Mouse (Mus musculus) forebrain, embryonic 10.5 days (tissue): ENCODE data around the gene Tfap2a. TPM values are rescaled to one million over a fixed set of nuclear protein-coding genes. Genes with fewer than 3 reads are reported as not detected.
A peak's percentile ranks its signal among the peaks of the same experiment; 100 is the strongest.

Source experiments
- DNase-seq: peaks from one replicate; pipeline ENCODE4 v3.0.0-alpha.2; 2017; ENCODE audit warnings: low spot score; ENCODE audit errors: extremely low spot score
- H3K27ac ChIP-seq: fragments of 300-500 bp; sonication (generic); 2 replicates; pipeline ENCODE4 v1.5.1; 2016; ENCODE audit warnings: mild to moderate bottlenecking
- H3K27me3 ChIP-seq: fragments of 300-500 bp; sonication (generic); 2 replicates; pipeline ENCODE4 v1.6.1; 2016; ENCODE audit warnings: mild to moderate bottlenecking; ENCODE audit not compliant: poor library complexity, severe bottlenecking
- H3K36me3 ChIP-seq: fragments of 300-500 bp; sonication (generic); replicated peaks from 2 replicates; pipeline ENCODE4 v1.6.1; 2016; ENCODE audit warnings: mild to moderate bottlenecking, moderate library complexity
- H3K4me1 ChIP-seq: fragments of 300-500 bp; sonication (generic); 2 replicates; pipeline ENCODE4 v1.6.1; 2016
- H3K4me3 ChIP-seq: fragments of 300-500 bp; sonication (generic); 2 replicates; pipeline ENCODE4 v1.5.1; 2016; ENCODE audit warnings: mild to moderate bottlenecking, moderate library complexity
- H3K9me3 ChIP-seq: fragments of 300-500 bp; sonication (generic); 2 replicates; pipeline ENCODE4 v1.6.1; 2016; ENCODE audit warnings: mild to moderate bottlenecking, moderate library complexity
- WGBS: fragments of 180-500 bp; shearing (Covaris S2); methylation state at CpG from one replicate; pipeline ENCODE4 v1.1.7; 2016; 5-methylcytosine and 5-hydroxymethylcytosine counted together
- polyA plus RNA-seq: library from polyadenylated mRNA; unstranded; fragments of >200 nt; fragmentation: Nextera tagmentation; extraction: Ambion mirVana; gene quantifications from 2 replicates; pipeline ENCODE4 v1.2.1, GENCODE M21; 2016

Gene Tfap2a
- polyA plus RNA-seq, 1 experiment from 2014 or later: 5.1 TPM

GRCm38 (mm10) chr13:40731179-40731841, 6.9 kb downstream of the Tfap2a start:
- under 1% methylated on average over 73 of the region's 74 CpGs for WGBS
- H3K4me1 ChIP-seq: peaks cover 62% of the 10 kb centered on the region

GRCm38 (mm10) chr13:40730651-40731178, 7.5 kb downstream of the Tfap2a start:
- no peak for DNase-seq
- Histone ChIP-seq H3K27ac (peak overlapping the region; percentile 92), H3K4me1 (peaks cover 60% of the 10 kb centered on the region), H3K27me3 (peaks cover 98% of the 10 kb centered on the region), H3K9me3 (no peaks in the 10 kb centered on the region), H3K36me3 (no peaks in the 10 kb centered on the region), H3K4me3 (peak overlapping the region; percentile 63)
- under 1% methylated on average over 40 of the region's 41 CpGs for WGBS

More at GRCm38 (mm10) chr13:40731179-40731841, 6.9 kb downstream of the Tfap2a start:
- peak overlapping the region; percentile 63 for H3K4me3 ChIP-seq
- peak; percentile 83 for DNase-seq
- H3K27me3 ChIP-seq: peaks cover 98% of the 10 kb centered on the region
- no peaks in the 10 kb centered on the region for H3K9me3 ChIP-seq
- no peaks in the 10 kb centered on the region for H3K36me3 ChIP-seq
- H3K27ac ChIP-seq: peak overlapping the region; percentile 92

DNA sequence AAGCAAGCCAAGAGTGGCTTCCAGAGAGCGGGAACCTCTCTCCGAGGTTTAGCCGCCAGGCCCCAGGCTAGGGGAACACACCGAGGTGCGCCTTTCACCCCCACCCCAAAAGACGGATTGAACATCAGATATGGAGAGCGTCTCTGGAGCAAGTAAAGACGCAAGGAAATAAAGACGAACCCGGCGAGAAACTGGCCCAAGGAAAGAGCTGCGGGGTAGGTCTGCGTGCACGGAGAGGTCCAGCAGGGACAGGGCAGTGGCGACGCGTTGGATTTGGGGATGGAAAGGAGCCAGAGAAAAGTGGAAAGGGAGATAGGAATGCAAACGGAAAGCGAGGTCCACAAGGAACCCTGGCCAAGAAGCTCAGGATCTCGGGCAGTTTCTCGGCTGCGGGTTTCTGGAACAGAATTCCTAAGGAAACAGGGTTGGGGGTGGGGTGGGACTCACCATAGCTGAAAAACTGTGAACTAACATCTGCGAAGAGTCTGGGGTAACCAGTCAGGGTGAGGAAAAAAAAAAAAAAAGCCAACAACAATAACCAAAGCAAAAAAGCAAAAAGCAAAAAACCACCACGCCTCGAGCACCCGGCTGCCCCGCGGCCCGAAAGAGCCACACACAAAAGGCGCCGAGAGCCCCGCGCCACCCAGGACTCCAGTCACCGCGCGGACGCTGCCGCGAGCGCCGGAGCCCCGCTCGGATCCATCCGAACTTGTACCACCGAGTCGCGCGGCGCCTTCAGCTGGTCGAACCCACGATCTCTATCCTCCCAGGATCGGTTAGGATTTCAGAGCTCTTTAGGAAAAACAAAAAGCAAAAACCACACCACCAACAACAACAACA, 8.4 kb downstream of the Tfap2a start:
- WGBS: under 1% methylated on average over 52 of the region's 52 CpGs
- Histone ChIP-seq H3K27me3 (peaks cover 98% of the 10 kb centered on the region), H3K36me3 (no peaks in the 10 kb centered on the region), H3K27ac (peak overlapping the region; percentile 92), H3K4me3 (peak overlapping the region; percentile 63), H3K4me1 (peaks cover 60% of the 10 kb centered on the region), H3K9me3 (no peaks in the 10 kb centered on the region)
- peak; percentile 58 for DNase-seq

DNA sequence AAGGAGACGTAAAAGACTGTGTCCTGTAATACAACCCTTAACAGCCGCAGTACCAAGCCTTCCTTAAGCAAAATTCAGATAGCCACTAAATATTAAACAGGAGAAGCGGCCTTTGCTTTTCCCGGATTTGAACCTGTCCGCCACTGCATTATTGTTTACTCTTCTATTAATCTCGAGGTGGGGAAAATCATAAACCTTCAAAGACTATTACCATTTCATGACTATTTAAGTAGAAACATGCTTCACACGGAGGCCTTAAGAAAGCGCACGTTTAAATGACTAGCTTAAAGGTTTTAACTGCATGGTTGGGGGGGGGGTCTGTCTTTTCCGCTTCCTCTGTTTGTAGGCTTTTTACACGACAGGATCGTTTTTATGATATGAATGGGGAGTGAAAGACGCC, 9.1 kb downstream of the Tfap2a start:
- Histone ChIP-seq H3K36me3 (no peaks in the 10 kb centered on the region), H3K4me1 (peaks cover 53% of the 10 kb centered on the region), H3K27ac (peak overlapping the region; percentile 92), H3K4me3 (peak overlapping the region; percentile 63), H3K9me3 (no peaks in the 10 kb centered on the region), H3K27me3 (peaks cover 98% of the 10 kb centered on the region)
- DNase-seq: no peak
- under 1% methylated on average over 13 of the region's 13 CpGs for WGBS

- WGBS: under 1% methylated on average over 15 of the region's 15 CpGs
- no peaks in the 10 kb centered on the region for H3K36me3 ChIP-seq
- peaks cover 50% of the 10 kb centered on the region for H3K4me1 ChIP-seq
- H3K4me3 ChIP-seq: peak overlapping the region; percentile 63
- no peaks in the 10 kb centered on the region for H3K9me3 ChIP-seq
- peaks cover 98% of the 10 kb centered on the region for H3K27me3 ChIP-seq
- peak overlapping the region; percentile 92 for H3K27ac ChIP-seq
- no peak for DNase-seq
These were observed 9.6 kb downstream of the Tfap2a start for GRCm38 (mm10) chr13:40728626-40728990.

DNA sequence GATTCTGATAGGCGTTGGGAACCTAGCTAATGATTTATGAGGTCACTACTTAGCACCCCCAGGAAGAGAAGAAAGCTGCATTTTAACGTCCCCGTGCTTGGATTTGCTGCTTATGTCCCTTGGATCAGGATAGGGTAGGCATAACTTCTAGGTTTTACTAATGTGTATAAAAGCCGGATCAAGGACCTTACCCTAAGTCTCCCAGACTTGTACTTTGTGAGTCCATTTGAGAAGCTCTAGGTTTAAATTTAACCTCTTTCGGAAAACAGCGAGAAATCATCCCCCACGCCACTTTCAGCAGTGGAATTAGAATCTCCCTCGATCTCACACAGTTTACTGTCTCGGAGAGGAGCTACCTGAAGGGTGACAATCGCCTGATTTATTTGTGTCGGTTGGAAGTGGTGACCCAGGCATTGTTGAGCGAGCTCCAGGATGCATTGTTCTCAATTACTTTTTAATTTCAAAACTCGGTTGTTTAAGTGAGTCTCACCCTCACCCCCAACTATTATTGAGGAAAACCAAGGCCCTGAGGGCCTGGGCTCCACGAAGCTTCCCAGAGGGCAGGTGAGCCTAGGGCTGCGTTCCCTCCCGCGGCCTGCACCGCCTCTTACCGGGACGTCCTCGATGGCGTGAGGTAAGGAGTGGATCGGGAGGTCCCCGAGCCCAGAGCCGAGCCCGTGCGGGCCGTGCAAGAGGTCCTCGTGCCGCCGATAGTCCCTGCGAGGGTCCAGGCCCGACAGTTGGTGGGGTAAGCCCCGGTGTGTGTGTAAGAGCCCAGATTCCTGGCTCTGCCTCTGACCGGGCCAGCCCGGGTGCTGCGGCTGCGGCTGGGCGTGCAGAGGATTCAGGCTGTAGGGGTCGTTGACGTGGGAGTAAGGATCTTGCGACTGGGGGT, 10.2 kb downstream of the Tfap2a start:
- H3K4me1 ChIP-seq: peaks cover 50% of the 10 kb centered on the region
- H3K9me3 ChIP-seq: no peaks in the 10 kb centered on the region
- peak; percentile 61 for DNase-seq
- peak overlapping the region; percentile 92 for H3K27ac ChIP-seq
- peaks cover 98% of the 10 kb centered on the region for H3K27me3 ChIP-seq
- no peaks in the 10 kb centered on the region for H3K36me3 ChIP-seq
- peak overlapping the region; percentile 63 for H3K4me3 ChIP-seq
- WGBS: 1% methylated on average over 42 of the region's 42 CpGs

DNA sequence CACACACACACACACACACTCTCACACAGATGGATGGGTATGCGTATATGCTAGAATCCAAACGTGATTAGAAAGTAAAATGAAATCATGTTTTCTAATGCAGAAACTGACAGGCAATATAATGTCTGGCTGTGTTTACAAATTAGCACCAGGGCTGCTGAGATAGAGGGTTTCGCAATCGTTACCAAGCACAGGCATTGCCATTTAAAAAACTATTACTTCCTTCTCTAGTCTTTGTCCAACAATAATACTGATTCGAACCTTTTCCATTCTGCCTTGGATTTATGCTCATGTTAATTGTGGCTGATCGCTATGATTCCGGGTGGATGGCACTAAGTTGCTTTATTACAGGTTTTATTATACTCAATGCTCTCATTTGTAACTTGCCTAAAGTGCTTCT, 12.3 kb downstream of the Tfap2a start:
- no peak overlapping the region for H3K27ac ChIP-seq

GRCm38 (mm10) chr13:40723598-40723920, 14.6 kb downstream of the Tfap2a start:
- WGBS: 6% methylated on average over 5 of the region's 5 CpGs
- no peak for DNase-seq
- Histone ChIP-seq H3K27ac (peak overlapping the region; percentile 80), H3K4me3 (peak overlapping the region; percentile 64), H3K4me1 (peaks cover 41% of the 10 kb centered on the region), H3K27me3 (peaks cover 93% of the 10 kb centered on the region), H3K36me3 (no peaks in the 10 kb centered on the region), H3K9me3 (no peaks in the 10 kb centered on the region)

More for the DNA sequence above, 12.3 kb downstream of the Tfap2a start:
- DNase-seq: peak; percentile 14
- Histone ChIP-seq H3K4me3 (peak overlapping the region; percentile 27), H3K9me3 (no peaks in the 10 kb centered on the region), H3K4me1 (peaks cover 44% of the 10 kb centered on the region), H3K27me3 (peaks cover 92% of the 10 kb centered on the region), H3K36me3 (no peaks in the 10 kb centered on the region)
- 14% methylated on average over 7 of the region's 7 CpGs for WGBS

GRCm38 (mm10) chr13:40722741-40723597, 15.2 kb downstream of the Tfap2a start:
- H3K27ac ChIP-seq: peak overlapping the region; percentile 80
- under 1% methylated on average over 70 of the region's 70 CpGs for WGBS
- DNase-seq: peak; percentile 96
- no peaks in the 10 kb centered on the region for H3K36me3 ChIP-seq
- H3K9me3 ChIP-seq: no peaks in the 10 kb centered on the region
- peaks cover 93% of the 10 kb centered on the region for H3K27me3 ChIP-seq
- peak overlapping the region; percentile 64 for H3K4me3 ChIP-seq
- peaks cover 35% of the 10 kb centered on the region for H3K4me1 ChIP-seq

GRCm38 (mm10) chr13:40719741-40720082, 18.5 kb downstream of the Tfap2a start:
- H3K36me3 ChIP-seq: no peaks in the 10 kb centered on the region
- WGBS: 20% methylated on average over 9 of the region's 9 CpGs
- peaks cover 94% of the 10 kb centered on the region for H3K27me3 ChIP-seq
- no peak for DNase-seq
- H3K4me3 ChIP-seq: no peak overlapping the region
- H3K9me3 ChIP-seq: no peaks in the 10 kb centered on the region
- H3K4me1 ChIP-seq: peaks cover 44% of the 10 kb centered on the region
- no peak overlapping the region for H3K27ac ChIP-seq

DNA sequence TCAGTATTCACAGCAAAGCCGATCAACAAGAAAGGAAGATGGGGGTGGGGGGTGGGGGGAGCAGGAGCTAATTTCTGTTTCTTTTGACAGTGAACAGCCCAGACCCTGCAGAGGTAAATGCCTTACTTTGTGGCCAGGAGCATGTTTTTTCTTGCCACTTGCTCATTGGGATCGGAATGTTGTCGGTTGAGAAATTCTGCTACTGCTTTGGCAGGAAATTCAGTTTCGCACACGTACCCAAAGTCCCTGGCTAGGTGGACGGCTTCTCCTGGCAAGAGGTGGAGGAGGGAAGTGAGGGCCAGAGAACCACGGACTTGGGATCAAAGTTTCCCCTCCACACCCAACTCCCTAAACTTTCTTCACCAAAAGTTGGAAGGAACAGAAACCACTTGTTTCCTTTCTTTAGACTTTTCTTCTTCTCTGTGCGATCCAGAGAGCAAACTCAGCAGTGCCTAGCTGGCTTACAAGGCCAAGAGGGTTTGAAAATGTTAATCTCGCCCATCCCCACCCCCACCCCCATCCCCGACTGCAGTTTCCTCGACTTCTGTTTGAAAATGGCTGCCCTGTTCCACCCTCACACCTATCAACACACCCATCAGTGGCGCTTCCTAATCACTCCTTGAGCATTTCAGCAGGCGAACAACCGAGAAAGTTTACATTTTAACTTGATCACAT, 19.0 kb downstream of the Tfap2a start:
- Histone ChIP-seq H3K27me3 (peaks cover 94% of the 10 kb centered on the region), H3K4me3 (no peak overlapping the region), H3K36me3 (no peaks in the 10 kb centered on the region), H3K9me3 (no peaks in the 10 kb centered on the region), H3K27ac (no peak overlapping the region), H3K4me1 (peaks cover 49% of the 10 kb centered on the region)
- DNase-seq: no peak
- WGBS: 15% methylated on average over 14 of the region's 14 CpGs
